Mouse (Mus musculus): ENCODE measurements around the gene Mus81.
"Not testable (repeated sequence)": the region's sequence is repeated elsewhere in the genome, so short reads cannot be mapped to it uniquely, and the experiment has no call there.

Mus81 gene

DNA sequence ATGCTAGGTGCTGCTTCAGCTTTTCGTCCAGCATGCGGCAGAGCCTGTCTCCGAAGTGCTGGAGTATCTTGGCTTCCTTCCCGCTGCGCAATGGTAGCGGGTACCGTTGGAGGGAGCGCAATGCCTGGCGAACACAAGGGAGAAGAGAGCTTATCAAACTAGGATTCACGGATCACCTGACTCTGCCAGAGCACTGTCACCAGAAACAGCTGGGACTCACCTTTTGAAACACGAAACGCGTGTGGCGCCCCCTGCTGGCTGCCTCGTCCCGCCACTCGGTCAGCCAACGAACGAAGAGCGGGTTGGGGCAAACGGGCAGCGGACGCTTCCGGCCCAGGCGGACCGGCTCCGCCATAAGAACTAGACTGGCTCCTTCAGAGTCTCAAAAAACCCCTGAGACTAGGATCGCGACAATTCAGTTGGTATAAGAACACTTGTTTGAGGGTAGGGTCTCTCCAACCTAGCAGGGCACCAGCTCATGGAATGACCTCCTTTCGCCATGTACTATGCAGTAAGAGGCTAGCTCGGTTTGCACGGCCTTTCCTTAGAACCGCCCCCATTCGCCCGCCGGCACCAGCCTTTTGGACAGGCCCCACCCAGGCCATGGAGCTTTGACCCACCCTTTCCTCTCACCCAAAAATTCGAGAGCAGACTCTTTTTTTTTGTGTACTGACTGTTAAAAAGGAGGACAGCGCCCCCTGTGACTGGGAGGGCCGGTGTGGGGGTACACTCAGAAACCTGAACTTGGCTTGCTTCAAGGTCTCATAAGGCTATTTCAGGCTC lies at the start of gene Mus81:
Gene Mus81, minus strand, starts transcription at position 635 of the 783 bp plus-strand sequence.
- peak; percentile 99 for DNase-seq

DNA sequence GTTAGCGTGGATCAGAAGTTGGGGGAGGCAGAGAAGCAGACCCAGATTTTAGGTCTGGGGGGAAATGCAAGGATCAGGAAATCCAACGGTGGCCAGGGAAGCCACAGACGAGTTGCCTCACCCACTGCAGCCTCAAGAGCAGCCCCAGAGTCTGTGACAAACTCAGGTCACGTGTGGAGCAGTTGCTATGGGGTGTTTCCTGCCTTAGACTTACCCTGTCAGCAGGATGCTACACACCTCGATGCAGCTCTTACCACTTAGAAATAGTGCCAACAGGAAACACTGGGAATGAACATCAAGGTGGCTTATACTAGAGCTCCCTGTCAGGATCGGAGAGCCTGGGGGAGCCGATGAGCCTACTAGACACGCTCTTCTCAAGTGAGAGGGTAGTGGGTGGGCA lies 44.3 kb upstream of the Mus81 start:
- no peak for DNase-seq

DNA sequence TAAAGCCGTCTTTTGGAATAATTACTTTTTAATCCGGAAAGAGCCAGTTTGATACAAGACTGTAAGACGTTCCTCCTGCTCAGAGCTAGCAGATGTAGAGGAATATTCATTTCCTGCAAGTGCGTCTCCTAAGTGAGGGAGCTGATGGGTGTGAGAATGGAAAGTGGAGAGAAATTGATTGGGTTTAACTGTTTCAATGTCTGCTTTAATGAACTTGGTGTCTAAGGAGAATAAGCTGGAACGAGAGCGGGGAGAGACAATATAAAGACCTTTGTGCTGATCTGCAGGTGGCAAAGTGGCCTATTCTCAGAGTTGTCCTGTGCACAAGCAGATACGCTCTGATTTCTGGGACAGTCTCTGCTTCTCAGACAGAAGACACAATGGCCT lies 41.9 kb upstream of the Mus81 start:
- DNase-seq: no peak

DNA sequence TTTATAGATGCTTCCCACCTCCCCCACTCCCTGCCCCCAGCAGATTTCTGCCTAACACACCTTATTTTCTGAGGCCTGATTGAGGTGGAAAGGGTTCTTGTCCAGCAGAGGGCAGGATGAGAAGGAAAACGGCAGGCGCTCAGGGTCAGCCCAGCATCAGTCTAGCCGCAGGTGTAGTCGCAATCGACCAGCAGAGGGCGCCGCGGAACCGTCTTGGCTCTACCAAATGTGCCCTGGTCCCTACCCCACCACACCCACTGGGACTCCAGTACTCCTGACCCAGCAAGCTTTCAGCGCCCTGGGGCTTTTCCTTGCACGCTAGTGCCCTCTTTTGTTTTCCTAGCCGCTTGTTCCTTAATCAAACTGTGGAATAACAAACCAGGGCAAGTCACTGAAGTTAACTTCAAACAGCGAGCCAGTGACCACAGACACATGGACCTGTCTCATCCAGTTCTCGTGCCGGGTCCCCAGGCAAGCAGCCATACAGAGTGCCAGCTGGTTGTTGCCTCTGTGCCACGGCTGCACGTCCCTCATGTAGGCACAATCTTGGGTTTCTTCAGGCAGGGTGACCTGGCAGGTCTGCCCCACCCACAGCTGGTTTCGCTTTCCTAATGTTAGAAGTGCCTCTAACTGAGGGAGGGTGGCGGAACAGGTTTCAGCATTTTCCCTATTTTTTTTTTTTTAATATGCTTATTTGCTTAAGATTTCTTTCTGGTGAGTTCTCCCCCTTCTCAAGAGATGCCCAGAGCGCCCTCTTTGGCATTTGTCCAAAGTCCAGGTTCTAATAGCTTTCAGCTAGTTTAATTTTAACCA lies 41.3 kb upstream of the Mus81 start:
- DNase-seq: peak; percentile 100

DNA sequence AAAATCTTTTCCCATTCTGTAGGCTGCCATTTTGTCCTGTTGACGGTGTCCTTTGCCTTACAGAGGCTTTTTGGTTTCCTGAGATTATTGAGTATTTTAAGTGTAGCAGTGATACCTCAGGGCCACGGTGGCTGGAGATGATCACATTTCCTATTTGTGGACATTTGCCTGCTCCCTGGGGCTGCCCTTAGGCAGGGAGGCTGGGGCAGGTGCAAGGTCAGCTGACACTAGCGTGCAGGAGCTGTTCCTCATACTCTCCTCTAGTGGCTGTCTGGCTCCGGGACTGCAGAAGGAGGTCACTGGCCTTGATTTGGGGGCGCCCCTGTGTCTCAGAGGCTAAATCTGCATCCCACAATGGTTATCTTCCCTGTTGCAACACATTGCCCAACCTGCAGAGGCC lies 37.0 kb upstream of the Mus81 start:
- DNase-seq: no peak

DNA sequence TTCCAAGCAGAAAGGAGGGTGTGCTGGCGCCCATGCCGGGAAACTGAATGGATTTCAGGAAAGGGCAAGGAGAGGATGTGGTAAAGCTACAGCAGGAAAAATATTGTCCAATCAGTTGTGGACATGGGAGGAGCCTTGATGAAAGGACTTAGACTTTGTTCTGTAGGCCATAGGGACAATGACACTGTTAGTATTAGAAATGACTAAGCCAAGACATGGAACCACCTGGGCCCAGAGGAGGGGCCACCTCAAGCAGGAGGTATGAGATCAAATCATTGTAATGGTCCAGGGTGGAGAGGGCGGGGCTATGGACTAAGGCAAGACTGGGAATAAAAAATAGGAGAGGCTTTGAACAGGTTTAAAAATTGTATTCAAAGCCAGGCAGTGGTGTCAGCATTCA lies 30.5 kb upstream of the Mus81 start:
- no peak for DNase-seq

DNA sequence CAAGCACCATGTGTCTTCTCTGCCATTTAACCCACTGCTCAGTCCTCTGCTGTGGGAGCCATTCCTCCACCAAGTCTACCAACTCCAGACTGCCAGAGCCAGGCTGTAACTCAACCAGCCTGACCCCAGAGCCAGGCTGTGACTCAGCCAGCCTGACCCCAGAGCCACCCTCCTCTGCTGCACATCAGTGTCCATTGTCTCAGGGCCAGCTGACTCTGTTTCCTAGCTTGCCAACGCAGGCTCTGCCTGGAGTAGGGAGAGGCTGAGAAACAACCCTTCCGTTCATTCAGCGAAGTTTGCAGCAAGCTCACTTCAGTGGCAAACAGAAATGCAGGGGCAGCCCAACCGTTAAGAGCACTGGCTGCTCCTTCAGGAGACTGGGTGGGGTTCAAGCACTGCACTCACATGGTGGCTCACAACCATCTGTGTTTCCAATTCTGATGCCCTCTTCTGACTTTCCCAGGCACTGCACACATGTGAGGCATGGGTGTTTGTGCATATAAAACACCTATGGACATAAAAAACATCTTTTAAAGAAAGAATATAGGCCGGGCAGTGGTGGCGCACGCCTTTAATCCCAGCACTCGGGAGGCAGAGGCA lies 28.8 kb upstream of the Mus81 start:
- DNase-seq: no peak

DNA sequence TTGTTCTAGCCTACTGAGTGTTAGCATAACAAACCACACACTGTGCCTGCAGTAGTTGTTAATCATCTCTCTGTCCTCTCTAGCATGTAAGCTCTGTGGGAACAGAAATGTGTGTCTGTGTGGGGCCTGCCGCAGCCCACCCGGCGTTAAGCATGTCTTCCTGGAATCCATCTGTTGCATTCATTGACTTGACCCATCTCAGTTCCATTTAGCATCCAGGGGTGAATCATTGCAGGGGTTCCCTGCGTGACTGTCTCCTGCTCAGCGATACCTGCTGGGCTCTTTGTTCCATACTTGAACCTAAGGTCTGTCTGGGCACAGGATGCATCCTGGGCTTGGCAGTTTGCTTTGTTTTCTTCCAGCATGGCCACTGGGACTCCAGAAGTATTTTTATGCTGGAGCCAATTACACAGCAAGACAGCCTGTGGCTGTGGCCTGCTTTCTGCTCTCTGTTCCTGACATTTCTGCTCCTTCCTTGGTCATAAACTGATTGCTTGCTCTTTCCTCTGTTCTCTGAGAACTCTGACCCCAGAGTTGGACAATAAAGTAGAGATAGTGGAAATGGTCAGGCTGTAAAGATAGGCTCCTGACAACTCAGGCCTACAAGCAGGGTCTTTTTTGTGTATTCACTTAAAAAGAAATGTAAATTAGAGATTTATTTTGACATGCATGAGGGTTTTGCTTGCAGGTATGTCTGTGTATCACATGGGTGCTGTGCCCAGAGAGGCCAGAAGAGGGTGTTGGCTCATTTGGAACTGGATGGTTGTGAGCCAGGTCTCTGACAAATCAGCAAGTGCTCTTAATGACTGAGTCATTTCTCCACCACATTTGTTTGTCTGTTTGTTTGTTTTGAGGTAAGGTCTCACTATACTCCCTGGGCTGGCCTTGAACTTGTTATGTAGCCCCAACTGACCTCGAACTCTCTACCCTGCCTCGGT lies 27.9 kb upstream of the Mus81 start:
- no peak for DNase-seq

DNA sequence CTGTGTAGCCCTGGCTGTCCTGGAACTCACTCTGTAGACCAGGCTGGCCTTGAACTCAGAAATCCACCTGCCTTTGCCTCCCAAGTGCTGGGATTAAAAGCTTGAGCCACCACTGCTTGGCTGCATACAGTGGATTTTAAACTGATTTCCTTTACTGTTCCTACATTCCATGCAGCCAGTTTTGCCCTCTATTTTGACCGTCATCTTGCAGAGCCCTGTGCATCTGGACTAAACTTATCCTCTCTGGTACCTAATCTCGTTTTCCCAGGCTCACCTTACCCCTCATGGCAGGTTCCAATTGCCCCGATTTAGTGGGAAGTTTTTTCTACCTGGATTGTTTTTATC lies 24.8 kb upstream of the Mus81 start:
- DNase-seq: no peak

DNA sequence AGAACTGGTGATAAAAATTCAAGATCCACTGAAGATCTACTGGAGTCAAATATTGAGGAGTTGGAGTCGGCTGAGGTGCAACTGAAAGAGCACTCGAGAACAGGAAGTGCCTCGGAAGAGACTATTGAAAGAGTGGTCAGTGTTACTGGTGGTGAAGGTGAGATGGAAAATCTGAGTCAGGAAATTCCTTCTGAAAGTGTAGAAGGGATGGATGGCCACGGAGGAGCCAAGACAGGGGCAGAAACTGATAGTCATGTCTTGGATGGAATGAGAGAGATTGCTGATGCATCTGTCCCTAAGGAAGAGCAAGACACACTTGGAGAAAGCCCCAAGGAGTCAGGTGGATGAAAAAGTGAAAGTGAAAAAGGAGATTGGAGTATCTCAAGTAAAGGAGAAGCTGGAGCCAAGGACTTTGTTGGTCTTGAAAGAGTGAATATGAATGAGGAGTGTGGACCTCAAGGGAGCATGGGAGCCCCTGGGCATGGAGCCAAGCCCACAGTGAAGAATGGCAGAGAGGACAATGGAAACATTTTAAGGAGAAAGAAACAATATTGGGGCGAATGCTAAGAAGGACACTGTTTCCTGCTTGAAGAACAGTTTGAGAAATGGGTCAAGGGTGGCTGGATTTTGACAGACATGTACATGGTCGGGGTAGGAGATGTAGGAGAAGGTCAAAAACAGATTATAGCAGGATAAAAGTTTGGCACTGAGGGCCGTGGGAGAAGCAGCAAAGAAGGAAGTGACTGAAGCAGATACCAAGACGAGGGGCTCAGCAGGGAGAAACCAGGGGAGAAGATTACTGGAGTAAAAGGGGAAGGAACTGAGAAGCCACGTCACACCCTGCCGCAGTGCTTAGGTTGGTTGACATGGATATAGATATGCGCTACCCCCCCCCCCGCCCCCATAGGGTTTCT lies 24.1 kb upstream of the Mus81 start:
- DNase-seq: no peak

DNA sequence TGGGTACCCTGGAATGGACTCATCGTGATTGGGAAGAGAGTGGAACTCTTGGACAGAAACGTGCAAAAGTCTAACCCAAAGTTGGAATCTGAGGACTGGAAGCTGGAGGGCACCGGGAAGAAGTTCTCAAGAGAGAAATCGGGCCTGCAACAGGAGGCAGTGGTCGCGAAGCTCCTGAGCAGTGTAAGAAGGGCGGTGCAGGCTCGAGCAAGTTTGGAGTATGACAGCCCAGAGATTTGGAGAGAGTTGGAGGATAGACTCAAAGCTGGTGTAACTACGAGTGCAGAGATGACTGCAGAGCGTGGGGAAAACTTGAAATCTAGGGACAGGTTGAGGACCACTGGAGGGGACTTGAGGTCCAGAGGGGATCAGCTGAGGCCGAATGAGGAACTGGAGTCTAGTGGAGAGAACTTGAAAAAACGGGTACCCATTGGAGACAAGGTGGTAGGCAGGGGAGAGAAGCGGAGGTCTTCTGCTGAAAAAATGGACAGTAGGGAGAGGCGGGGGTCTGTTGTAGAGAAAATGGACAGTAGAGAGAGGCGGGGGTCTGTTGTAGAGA lies 23.0 kb upstream of the Mus81 start:
- no peak for DNase-seq

DNA sequence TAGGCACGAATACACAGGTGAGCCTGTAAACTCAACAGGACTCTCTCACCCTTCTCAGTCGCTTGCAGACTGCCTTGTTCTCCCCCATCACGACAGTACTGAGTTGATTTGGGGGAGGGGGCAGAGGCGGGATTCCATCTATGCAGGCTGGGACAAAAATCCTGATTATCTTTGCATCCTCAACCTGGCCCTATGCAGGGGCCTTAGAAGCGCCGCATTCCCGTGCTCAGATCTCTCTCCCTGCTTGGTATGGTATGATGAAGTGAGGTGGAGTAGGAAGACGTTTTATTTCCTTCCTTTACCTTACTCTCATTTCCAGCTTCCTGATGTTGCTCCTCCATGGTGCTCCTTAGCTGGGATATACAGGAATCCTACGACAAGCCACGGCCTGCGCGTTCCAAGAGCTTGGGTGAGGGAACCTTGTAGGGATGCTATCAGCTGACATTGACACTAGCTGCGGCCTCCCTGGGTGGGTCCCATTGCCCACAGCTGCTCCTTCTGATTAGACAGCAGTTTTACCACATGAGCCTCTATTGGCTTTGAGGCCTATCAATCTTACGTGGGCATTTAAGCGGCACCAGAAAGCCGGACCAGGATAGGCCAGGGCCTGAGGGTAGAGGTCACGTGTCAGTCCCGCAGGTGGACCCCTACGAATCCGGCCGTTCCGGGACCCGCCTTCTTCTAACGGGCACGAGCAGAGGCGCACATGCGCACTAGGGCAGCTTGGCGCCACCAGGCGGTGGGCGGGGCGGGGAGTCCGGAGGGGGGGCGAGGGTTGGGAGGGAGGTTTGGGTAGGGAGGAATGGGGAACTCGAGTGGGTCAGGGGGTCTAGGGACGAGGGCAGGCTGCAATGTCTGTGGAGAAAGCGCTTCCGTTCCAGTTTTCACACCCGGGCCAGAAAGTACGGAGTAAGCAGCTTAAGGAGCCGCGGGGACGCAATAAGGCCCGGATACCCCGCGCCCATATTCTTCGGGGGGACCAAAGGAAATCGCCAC lies 22.1 kb upstream of the Mus81 start, which contains the start of gene Snx32:
Gene Snx32, minus strand, starts transcription at position 508 of the 996 bp plus-strand sequence.
- peak; percentile 96 for DNase-seq

DNA sequence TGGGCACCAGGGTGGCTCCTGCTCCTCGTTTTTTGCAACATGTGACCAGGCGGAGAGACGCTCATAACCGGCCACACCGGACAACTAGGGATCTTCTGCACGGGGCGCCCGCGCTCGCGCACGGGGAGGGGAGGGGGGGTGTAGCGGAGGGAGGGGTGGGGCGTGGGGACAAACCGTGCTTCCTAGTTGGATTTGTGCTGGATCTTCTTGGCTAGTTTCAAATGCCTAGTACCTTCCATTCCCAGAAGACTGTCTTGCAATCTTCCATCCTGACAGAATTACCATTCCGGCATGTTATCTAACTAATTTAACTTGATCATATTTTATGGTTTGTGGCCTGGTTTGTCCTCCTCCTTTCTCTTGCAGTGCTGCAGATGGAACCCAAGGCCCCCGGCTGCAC lies 15.5 kb upstream of the Mus81 start, which contains the start of gene 1700020D05Rik:
Gene 1700020D05Rik, minus strand, starts transcription at position 101 of the 400 bp plus-strand sequence.
- no peak for DNase-seq

DNA sequence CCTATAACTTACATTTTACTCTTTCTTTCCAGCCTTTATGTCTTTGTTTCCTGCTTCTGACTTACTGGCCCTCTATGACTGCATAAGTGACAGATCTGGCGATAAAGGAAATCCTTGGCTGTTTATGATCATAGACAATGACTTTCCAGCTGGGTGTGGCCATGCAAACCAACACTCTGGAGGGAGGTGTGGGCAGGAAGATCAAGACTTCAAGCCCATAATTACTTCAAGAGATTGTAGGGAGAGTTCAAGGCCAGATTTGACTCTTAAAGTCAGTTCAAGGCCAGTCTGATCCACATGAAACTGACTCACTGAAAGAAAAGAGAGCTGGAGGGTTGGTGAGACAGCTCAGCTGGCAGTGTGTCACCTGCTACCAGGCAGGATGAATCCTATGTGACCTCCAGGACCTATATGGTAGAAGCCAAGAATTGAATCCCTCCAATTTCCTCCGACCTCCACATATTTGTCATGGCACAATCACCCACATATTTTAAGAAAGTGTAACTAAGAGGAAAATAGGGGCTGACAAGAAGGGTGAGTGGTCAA lies 12.2 kb upstream of the Mus81 start:
- DNase-seq: no peak

DNA sequence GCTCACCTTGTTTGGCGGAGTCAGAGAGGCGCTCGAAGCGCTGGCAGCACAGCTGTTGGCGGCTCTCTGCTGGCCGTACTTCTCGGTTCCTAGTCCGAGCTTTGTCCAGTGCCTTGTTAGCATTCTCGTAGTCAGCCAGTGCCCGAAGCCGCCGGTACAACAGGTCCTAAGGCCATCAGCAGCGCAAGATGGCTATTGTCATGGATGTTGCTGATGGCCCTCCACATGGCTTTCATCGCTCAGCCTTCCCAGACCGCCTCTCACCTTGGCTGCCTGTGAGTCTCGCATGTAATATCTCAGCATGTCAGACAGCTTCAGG lies 7.8 kb upstream of the Mus81 start:
- DNase-seq: no peak

DNA sequence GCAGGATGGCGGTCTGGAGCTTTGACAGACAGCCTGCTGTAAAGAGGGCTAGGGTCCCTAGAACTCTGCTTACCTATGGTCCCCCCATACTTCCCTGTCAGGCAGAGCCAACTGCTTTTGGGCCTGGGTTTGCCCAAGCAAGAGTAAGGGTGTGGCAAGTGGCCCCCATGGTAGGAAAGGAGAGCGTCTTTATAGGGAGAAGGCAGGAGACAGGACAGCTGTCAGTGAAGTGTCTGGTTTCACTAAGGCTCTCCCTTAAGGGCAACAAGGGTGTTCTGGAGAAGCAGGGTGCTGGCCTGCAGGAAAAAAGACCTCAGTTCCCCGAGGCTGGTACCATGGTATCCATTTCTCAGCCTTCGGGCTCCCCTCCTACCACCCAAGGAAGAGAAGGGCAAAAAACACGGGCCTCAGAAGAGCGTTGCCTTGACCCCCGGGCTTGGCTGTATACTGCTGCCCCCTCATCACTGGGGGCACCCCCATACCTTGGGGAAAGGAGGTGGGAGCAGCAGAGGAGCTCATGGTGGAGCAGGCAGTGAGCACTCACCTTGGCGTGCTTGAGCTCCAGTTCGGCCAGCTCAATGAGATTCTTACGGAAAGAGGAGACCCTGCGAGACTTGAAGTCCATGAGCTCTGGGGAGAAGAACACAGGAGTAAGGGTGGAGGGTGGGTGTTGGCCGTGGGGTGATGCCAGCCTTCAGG lies 7.3 kb upstream of the Mus81 start:
- DNase-seq: no peak

DNA sequence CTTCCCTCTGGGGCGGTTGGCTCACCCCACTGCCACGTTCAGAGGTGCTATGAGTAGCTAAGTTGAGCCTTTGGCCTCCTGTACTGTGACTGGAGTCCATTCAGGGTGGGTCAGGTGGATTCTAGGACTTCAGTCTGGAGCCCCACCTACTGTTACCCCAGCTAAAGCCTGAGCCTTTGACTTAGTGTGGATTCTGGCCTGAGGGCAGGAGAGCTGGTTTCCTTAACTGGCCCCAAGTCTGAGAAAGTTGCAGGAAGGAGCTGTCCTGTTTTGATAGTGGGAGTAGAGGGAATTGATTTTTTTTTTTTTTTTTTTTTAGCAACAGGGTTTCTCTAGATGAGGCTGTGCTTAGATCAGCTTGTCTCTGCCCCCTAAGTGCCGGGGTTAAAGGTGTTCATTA lies 6.1 kb upstream of the Mus81 start:
- no peak for DNase-seq

DNA sequence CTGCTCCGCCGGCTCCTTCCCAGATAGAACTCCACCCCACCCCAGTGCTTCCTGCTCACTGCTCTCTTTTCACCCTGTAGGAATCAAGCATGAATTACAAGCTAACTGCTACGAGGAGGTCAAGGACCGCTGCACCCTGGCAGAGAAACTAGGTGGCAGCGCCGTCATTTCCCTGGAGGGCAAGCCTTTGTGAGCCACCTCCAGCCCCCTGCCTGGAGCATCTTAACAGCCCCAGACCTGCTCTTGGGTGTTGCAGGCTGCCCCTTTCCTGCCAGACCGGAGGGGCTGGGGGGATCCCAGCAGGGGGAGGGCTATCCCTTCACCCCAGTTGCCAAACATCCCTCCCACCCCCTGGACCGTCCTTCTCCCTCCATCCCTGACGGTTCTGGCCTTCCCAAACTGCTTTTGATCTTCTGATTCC lies 5.1 kb upstream of the Mus81 start:
- not testable (repeated sequence) for DNase-seq

DNA sequence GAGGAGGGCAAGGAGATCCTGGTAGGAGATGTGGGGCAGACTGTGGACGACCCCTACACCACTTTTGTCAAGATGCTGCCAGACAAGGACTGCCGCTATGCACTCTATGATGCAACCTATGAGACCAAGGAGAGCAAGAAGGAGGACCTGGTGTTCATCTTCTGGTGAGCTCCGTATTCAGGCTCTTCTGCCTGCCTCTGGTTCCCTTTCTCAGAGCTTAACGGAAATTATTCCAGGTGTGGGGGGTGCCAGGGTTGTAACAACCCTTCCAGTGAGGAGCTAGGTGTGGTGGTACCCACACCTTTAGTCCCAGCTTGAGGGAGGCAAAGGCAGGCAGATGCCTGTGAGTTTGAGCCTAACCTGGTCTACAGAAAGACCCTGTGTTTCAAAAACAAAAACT lies 4.4 kb upstream of the Mus81 start:
- DNase-seq: no peak
